Mouse (Mus musculus): ENCODE results near the gene Zfp869. TPM values are rescaled to one million over a fixed set of nuclear protein-coding genes. Genes with fewer than 3 reads are reported as not detected.
"Not testable (repeated sequence)": the region's sequence is repeated elsewhere in the genome, so short reads cannot be mapped to it uniquely, and the experiment has no call there.

Gene Zfp869
- polyA plus RNA-seq (2014; fragmentation: Nextera tagmentation; extraction: Ambion mirVana) = 28.2 and 28.3 TPM in 2 replicates

GRCm38 (mm10) chr8:69710624-69711023 is at the start of gene Zfp869:
Zfp869 (minus strand) TSS chr8:69710724.
- not testable (repeated sequence) for H3K4me2 ChIP-seq (ENCODE audit: low read length); H3K27me3 ChIP-seq (replicated peaks; ENCODE audit: control insufficient read depth, insufficient read depth, low read length); H3K9ac ChIP-seq (ENCODE audit: low read length); ATAC-seq (replicated peaks; ENCODE audit: low FRiP score, low TSS enrichment, low read depth); DNase-seq (ENCODE audit: low spot score); H3K9me3 ChIP-seq (ENCODE audit: control insufficient read depth, low read length); H3K27ac ChIP-seq (ENCODE audit: low read depth); H3K4me3 ChIP-seq (ENCODE audit: low read depth, low read length)
- Histone ChIP-seq H3K36me3 (ENCODE audit: control insufficient read depth, insufficient read depth, low read length) (peaks cover 71% of the 10 kb centered on the region), H3K4me1 (replicated peaks; ENCODE audit: control insufficient read depth, insufficient read depth, low read length) (peaks cover 13% of the 10 kb centered on the region; the same call in 1 of the 2 replicates)
- WGBS = over 99% methylated on average over 10 of the region's 10 CpGs

- no peaks in the 10 kb centered on the region for H3K4me1 ChIP-seq (replicated peaks; ENCODE audit: control insufficient read depth, insufficient read depth, low read length)
- DNase-seq (ENCODE audit: low spot score) (no peak), ATAC-seq (replicated peaks; ENCODE audit: low FRiP score, low TSS enrichment, low read depth) (no peak)
- 95% methylated on average over 5 of the region's 5 CpGs for WGBS
- H3K36me3 ChIP-seq (ENCODE audit: control insufficient read depth, insufficient read depth, low read length) = peaks cover 47% of the 10 kb centered on the region
- no peak overlapping the region for H3K4me3 ChIP-seq (ENCODE audit: low read depth, low read length)
- no peak overlapping the region for H3K27ac ChIP-seq (ENCODE audit: low read depth)
- H3K4me2 ChIP-seq (ENCODE audit: low read length) = no peak overlapping the region
- no peaks in the 10 kb centered on the region for H3K9me3 ChIP-seq (ENCODE audit: control insufficient read depth, low read length)
- no peaks in the 10 kb centered on the region for H3K27me3 ChIP-seq (replicated peaks; ENCODE audit: control insufficient read depth, insufficient read depth, low read length)
- no peak overlapping the region for H3K9ac ChIP-seq (ENCODE audit: low read length)
Observed at GRCm38 (mm10) chr8:69758316-69758715, 47.8 kb upstream of the Zfp869 start.

- DNase-seq (ENCODE audit: low spot score) (peak; percentile 16), ATAC-seq (replicated peaks; ENCODE audit: low FRiP score, low TSS enrichment, low read depth) (no peak)
- Histone ChIP-seq H3K4me1 (replicated peaks; ENCODE audit: control insufficient read depth, insufficient read depth, low read length) (peaks cover 7% of the 10 kb centered on the region), H3K9ac (ENCODE audit: low read length) (no peak overlapping the region), H3K4me2 (ENCODE audit: low read length) (no peak overlapping the region), H3K27me3 (replicated peaks; ENCODE audit: control insufficient read depth, insufficient read depth, low read length) (no peaks in the 10 kb centered on the region), H3K36me3 (ENCODE audit: control insufficient read depth, insufficient read depth, low read length) (peaks cover 18% of the 10 kb centered on the region; the same call in 1 of the 2 replicates), H3K9me3 (ENCODE audit: control insufficient read depth, low read length) (no peaks in the 10 kb centered on the region), H3K4me3 (ENCODE audit: low read depth, low read length) (no peak overlapping the region), H3K27ac (ENCODE audit: low read depth) (no peak overlapping the region)
- WGBS = 87% methylated on average over 2 of the region's 2 CpGs
Observed at GRCm38 (mm10) chr8:69752437-69752836, 41.9 kb upstream of the Zfp869 start.

GRCm38 (mm10) chr8:69749544-69750454 is 39.3 kb upstream of the Zfp869 start, which contains the start of gene Zfp963:
Zfp963 (minus strand) TSS chr8:69749970.
- H3K4me1 ChIP-seq (replicated peaks; ENCODE audit: control insufficient read depth, insufficient read depth, low read length) = peaks cover 7% of the 10 kb centered on the region
- H3K36me3 ChIP-seq (ENCODE audit: control insufficient read depth, insufficient read depth, low read length) = no peaks in the 10 kb centered on the region
- H3K27ac ChIP-seq (ENCODE audit: low read depth) = peak within 1 kb of the TSS; percentile 97
- peak; percentile 96 for DNase-seq (ENCODE audit: low spot score)
- H3K4me3 ChIP-seq (ENCODE audit: low read depth, low read length) = peak within 1 kb of the TSS; percentile 87
- 3% methylated on average over 48 of the region's 48 CpGs for WGBS
- ATAC-seq (replicated peaks; ENCODE audit: low FRiP score, low TSS enrichment, low read depth) = peak; percentile 100
- peak within 1 kb of the TSS; percentile 89 for H3K9ac ChIP-seq (ENCODE audit: low read length)
- H3K9me3 ChIP-seq (ENCODE audit: control insufficient read depth, low read length) = no peaks in the 10 kb centered on the region
- H3K27me3 ChIP-seq (replicated peaks; ENCODE audit: control insufficient read depth, insufficient read depth, low read length) = no peaks in the 10 kb centered on the region
- H3K4me2 ChIP-seq (ENCODE audit: low read length) = peak within 1 kb of the TSS; percentile 59

GRCm38 (mm10) chr8:69741231-69741630 is 30.7 kb upstream of the Zfp869 start:
- no peaks in the 10 kb centered on the region for H3K9me3 ChIP-seq (ENCODE audit: control insufficient read depth, low read length)
- H3K4me3 ChIP-seq (ENCODE audit: low read depth, low read length) = no peak overlapping the region
- DNase-seq (ENCODE audit: low spot score) = no peak
- H3K36me3 ChIP-seq (ENCODE audit: control insufficient read depth, insufficient read depth, low read length) = peaks cover 13% of the 10 kb centered on the region
- no peak overlapping the region for H3K9ac ChIP-seq (ENCODE audit: low read length)
- WGBS = 69% methylated on average over 2 of the region's 2 CpGs
- no peaks in the 10 kb centered on the region for H3K27me3 ChIP-seq (replicated peaks; ENCODE audit: control insufficient read depth, insufficient read depth, low read length)
- no peak for ATAC-seq (replicated peaks; ENCODE audit: low FRiP score, low TSS enrichment, low read depth)
- no peak overlapping the region for H3K4me2 ChIP-seq (ENCODE audit: low read length)
- no peak overlapping the region for H3K27ac ChIP-seq (ENCODE audit: low read depth)
- no peaks in the 10 kb centered on the region for H3K4me1 ChIP-seq (replicated peaks; ENCODE audit: control insufficient read depth, insufficient read depth, low read length)

- Histone ChIP-seq H3K27ac (ENCODE audit: low read depth) (no peak overlapping the region), H3K4me3 (ENCODE audit: low read depth, low read length) (no peak overlapping the region), H3K9me3 (ENCODE audit: control insufficient read depth, low read length) (no peaks in the 10 kb centered on the region), H3K36me3 (ENCODE audit: control insufficient read depth, insufficient read depth, low read length) (peaks cover 13% of the 10 kb centered on the region), H3K9ac (ENCODE audit: low read length) (no peak overlapping the region), H3K4me1 (replicated peaks; ENCODE audit: control insufficient read depth, insufficient read depth, low read length) (no peaks in the 10 kb centered on the region), H3K4me2 (ENCODE audit: low read length) (no peak overlapping the region), H3K27me3 (replicated peaks; ENCODE audit: control insufficient read depth, insufficient read depth, low read length) (no peaks in the 10 kb centered on the region)
- DNase-seq (ENCODE audit: low spot score) = no peak
- WGBS = 73% methylated on average over 6 of the region's 6 CpGs
- no peak for ATAC-seq (replicated peaks; ENCODE audit: low FRiP score, low TSS enrichment, low read depth)
Observed at GRCm38 (mm10) chr8:69740763-69741162, 30.2 kb upstream of the Zfp869 start.

GRCm38 (mm10) chr8:69735495-69735894 is 25.0 kb upstream of the Zfp869 start:
- Histone ChIP-seq H3K36me3 (ENCODE audit: control insufficient read depth, insufficient read depth, low read length) (no peaks in the 10 kb centered on the region), H3K4me3 (ENCODE audit: low read depth, low read length) (no peak overlapping the region), H3K9ac (ENCODE audit: low read length) (no peak overlapping the region), H3K4me2 (ENCODE audit: low read length) (no peak overlapping the region), H3K9me3 (ENCODE audit: control insufficient read depth, low read length) (no peaks in the 10 kb centered on the region), H3K27me3 (replicated peaks; ENCODE audit: control insufficient read depth, insufficient read depth, low read length) (no peaks in the 10 kb centered on the region), H3K4me1 (replicated peaks; ENCODE audit: control insufficient read depth, insufficient read depth, low read length) (no peaks in the 10 kb centered on the region), H3K27ac (ENCODE audit: low read depth) (no peak overlapping the region)
- 72% methylated on average over 1 of the region's 1 CpGs for WGBS
- DNase-seq (ENCODE audit: low spot score) (no peak), ATAC-seq (replicated peaks; ENCODE audit: low FRiP score, low TSS enrichment, low read depth) (no peak)

GRCm38 (mm10) chr8:69717232-69717580 is 6.7 kb upstream of the Zfp869 start:
- DNase-seq (ENCODE audit: low spot score) (no peak), ATAC-seq (replicated peaks; ENCODE audit: low FRiP score, low TSS enrichment, low read depth) (peak; percentile 38; the same call in 1 of the 2 replicates)
- Histone ChIP-seq H3K4me1 (replicated peaks; ENCODE audit: control insufficient read depth, insufficient read depth, low read length) (peaks cover 15% of the 10 kb centered on the region; the same call in 1 of the 2 replicates), H3K9ac (ENCODE audit: low read length) (no peak overlapping the region), H3K4me2 (ENCODE audit: low read length) (peak overlapping the region; percentile 44), H3K27me3 (replicated peaks; ENCODE audit: control insufficient read depth, insufficient read depth, low read length) (no peaks in the 10 kb centered on the region), H3K27ac (ENCODE audit: low read depth) (peak overlapping the region; percentile 55; the same call in 1 of the 2 replicates), H3K9me3 (ENCODE audit: control insufficient read depth, low read length) (no peaks in the 10 kb centered on the region), H3K4me3 (ENCODE audit: low read depth, low read length) (peak overlapping the region; percentile 12), H3K36me3 (ENCODE audit: control insufficient read depth, insufficient read depth, low read length) (peaks cover 11% of the 10 kb centered on the region)
- WGBS = 43% methylated on average over 5 of the region's 5 CpGs
